Mouse (Mus musculus) adrenal gland, adult 2 months (tissue): ENCODE results near the gene Flywch1. TPM values are rescaled to one million over a fixed set of nuclear protein-coding genes. Genes with fewer than 3 reads are reported as not detected.
A peak's percentile ranks its signal among the peaks of the same experiment; 100 is the strongest.

ENCODE experiments used
- DNase-seq: peaks from one replicate; pipeline ENCODE4 v3.0.0; 2021
- long read RNA-seq: library from polyadenylated mRNA; stranded (forward); transcript quantifications from one replicate; pipeline ENCODE4 v2.0.0, GENCODE M21; 2021
- polyA plus RNA-seq: library from polyadenylated mRNA; depleted of rRNA; stranded (reverse); fragments of >200 nt; gene quantifications from 2 replicates; pipeline ENCODE4 v1.2.3, GENCODE M21; 2012; rRNA removed
- total RNA-seq, 2 experiments: library from RNA; stranded (reverse); gene quantifications; 2 replicates each; pipeline ENCODE4 v1.2.3; 2021

Gene Flywch1
- total RNA-seq (10 to 100 TPM; 61.8 to 85.0 TPM), polyA plus RNA-seq (45.8 and 49.3 TPM in 2 replicates)
- long read RNA-seq, partial matches to known transcripts, result 15 of 89 reads
- long read RNA-seq, other reads (novel, unspliced or antisense), result 67 of 89 reads

GRCm38 (mm10) chr17:23771284-23772218 lies at the start of gene Flywch1:
Gene Flywch1, minus strand, starts transcription at chr17:23771602.
- peak; percentile 98 for DNase-seq

- no peak for DNase-seq
Measured at GRCm38 (mm10) chr17:23820731-23821130, 49.3 kb upstream of the Flywch1 start.

DNA sequence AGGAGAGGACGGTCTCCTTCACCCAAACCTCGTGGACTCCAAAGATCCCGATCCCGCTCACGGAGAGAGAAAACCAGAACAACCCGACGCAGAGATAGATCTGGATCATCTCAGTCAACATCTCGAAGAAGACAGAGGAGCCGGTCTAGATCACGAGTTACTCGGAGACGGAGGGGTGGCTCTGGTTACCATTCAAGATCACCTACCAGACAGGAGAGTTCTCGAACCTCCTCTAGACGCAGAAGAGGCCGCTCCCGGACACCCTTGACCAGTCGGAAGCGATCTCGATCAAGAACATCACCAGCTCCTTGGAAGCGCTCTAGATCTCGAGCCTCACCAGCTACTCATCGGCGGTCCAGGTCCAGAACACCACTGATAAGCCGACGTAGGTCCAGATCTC lies 47.8 kb upstream of the Flywch1 start:
- DNase-seq, result no peak

DNA sequence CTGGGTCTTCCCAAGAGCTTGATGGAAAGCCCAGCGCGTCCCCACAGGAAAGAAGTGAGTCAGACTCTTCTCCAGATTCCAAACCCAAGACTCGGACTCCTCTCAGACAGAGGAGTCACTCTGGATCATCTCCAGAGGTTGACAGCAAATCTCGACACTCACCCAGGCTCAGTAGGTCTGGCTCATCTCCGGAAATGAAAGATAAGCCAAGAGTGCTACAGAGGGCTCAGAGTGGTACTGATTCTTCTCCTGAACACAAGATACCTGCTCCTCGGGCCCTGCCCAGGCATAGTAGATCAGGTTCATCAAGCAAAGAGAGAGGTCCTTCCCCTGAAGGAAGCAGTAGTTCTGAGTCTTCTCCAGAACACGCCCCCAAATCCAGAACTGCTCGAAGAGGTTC lies 47.2 kb upstream of the Flywch1 start:
- no peak for DNase-seq

DNA sequence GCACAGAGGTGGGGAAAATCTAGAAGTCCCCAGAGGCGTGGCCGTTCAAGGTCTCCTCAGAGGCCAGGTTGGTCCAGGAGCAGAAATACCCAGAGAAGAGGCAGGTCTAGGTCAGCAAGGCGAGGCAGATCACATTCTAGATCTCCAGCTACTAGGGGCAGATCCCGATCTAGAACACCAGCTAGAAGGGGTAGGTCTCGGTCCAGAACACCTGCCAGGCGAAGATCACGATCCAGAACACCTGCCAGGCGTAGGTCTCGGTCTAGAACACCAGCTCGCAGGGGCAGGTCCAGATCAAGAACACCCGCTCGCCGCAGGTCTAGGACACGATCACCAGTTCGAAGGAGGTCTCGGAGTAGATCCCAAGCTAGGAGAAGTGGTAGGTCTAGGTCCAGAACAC lies 44.2 kb upstream of the Flywch1 start:
- no peak for DNase-seq

DNA sequence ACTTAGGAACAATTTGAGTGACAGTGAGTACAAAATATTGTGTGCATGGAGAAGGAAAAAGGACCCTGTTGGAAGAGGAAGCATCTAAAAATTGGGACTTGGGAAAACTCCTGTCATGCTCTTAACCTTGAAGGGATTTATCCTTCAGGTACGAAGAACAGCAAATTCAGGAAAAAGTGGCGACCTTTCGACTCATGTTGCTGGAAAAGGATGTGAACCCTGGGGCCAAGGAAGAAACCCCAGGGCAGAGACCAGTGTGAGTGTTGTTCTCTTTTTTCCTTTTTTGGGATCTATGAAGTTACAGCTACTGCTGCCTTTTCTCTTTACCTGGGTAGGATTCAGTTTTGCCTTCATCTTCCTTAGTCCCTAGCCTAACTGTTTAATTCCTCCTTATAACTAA lies 36.5 kb upstream of the Flywch1 start:
- no peak for DNase-seq

- peak; percentile 66 for DNase-seq
Measured at GRCm38 (mm10) chr17:23806867-23807266, 35.5 kb upstream of the Flywch1 start.

- no peak for DNase-seq
Measured at GRCm38 (mm10) chr17:23804426-23805085, 33.2 kb upstream of the Flywch1 start.

- DNase-seq, result peak; percentile 88
Measured at GRCm38 (mm10) chr17:23803366-23804041, 32.1 kb upstream of the Flywch1 start.

DNA sequence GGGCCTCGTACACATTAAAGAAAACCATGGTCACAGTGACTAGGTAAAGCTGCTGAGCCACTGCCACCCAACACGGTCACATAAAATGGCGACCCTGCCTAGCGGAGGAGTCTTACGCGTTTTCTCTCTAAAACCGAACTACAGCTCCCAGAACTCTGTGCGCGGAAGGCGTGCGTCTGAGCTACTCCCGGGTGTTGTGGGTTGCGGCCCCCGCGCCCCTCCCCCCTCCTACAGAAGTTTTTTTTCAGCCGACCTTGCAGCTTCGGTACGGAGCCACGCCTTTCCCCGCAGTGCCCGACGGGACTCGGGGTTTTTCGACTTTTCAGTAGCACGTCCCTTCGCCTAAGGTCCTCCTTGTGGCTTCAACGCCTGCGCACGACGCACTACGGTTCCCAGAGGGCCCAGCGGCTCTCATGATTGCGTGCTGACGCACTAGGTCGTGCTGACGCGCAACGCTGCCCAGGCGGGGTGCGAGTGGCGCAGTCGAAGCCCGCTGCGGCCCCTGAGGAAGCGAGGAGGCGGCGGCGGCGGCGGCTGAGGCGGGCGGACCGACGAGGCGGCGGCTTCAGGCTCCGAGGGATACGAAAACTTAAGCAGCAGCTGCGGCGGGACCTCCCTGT lies 31.5 kb upstream of the Flywch1 start:
- DNase-seq, result peak; percentile 98

DNA sequence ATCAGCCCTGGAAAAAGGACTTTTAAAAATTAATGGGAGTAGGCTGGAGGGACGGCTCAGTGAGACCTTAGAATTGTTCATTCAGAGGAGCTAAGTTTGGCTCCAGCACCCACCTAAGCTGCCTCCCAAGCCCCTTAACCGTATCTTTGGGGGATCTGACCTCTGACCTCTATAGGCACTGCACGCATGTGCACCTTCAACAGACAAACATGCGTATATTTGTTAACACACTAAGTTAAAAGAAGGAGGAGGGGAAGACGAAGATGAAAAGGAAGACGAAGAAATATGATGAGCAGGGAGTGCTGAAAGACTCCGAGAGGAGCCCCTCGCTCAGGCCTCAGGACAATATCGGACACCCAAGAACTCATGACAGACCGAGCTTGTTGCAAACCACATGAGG lies 30.2 kb upstream of the Flywch1 start:
- peak; percentile 3 for DNase-seq

DNA sequence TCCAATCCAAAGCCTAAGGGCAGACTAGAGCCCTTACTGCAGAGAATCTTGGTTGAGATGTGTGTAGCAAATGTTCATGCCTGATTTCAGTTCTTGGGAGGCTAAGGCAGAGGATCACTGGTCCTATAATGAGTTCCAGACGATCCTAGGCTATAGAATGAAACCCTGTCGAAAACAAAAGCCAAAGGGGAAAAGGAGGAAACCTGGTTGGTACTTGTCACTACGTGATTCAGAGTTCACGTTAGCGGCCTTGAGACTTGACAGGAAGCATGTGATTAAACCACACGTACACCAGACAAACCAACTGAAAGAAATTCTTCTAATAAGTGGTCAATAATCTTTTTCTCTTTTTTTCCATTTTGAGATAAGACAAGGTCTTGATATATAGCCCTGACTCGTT lies 25.9 kb upstream of the Flywch1 start:
- no peak for DNase-seq

- DNase-seq, result no peak
Measured at GRCm38 (mm10) chr17:23795323-23795722, 23.9 kb upstream of the Flywch1 start.

DNA sequence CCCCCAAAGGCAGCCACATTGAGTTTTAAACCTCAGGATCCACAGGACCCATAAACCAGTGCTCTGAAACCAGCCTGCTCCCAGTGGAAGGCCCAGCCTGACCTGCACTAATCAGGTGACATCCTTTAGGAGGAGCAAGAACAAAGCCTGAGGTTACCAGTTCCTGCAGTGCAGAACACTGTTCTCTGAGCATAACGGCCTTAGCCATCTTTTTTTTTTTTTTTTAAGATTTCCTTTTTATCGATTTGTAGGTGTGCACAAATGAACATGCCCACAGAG lies 19.6 kb upstream of the Flywch1 start:
- DNase-seq, result no peak

DNA sequence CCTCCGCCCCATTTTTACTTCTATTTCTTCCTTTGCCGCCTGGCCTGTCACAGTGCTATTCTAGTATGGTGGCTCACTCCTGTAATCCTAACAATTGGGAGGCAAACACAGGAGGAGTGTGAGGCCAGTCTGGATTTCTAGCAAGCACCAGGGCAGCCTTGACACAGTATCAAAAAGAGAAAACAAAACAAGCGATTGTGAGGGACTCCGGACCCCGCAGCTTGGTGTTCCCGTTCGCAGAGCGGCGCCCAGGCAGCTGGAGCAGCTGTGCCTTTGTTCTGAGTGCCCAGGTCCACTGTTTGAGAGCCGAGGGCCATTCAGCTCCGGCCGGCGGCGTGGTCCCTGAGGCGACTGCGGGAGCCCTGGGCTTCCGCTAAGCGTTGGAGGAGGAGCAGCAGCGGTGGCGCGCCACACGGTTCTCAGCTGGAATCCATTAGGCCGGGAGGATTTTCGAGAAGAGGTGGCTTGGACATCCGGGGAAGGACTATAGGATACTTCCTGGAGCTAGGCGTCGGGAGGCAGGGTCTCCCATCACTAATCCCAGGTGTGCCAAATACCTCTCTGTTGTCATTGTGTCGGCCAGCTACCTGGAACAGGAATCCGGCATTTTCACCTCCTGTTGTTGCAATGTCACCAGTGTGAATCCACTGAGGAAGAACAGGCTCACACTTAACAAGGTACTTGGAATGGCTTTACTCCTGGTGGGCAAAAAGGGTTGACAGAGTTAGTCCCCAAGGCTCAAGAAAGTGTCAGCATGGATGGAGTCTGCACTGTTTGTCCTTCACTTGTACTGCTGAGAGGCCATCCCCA lies 19.1 kb upstream of the Flywch1 start, which contains the start of gene Srrm2:
Gene Srrm2, plus strand, starts transcription at position 264 of the 810 bp plus-strand sequence.
- peak; percentile 83 for DNase-seq

- DNase-seq, result no peak
Measured at GRCm38 (mm10) chr17:23789749-23790268, 18.4 kb upstream of the Flywch1 start.

DNA sequence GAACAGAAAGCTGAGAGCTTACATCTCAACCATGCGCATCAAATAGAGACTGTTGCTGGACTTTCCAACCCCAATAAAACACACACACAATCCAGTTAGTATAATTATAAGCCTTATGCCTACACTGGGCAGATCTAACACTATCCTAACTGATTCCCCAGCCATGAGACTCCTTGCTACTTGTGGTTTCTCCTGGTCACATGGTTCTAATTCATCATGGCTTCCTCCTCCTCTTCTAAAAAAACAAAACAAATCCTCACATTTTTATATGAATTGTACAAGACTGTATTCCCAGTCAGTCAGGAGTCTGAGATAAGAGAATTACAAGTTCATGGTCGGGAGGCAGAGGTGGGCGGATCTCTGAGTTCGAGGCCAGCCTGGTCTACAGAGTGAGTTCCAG lies 17.6 kb upstream of the Flywch1 start:
- no peak for DNase-seq

GRCm38 (mm10) chr17:23786510-23786931 lies 15.1 kb upstream of the Flywch1 start:
- DNase-seq, result peak; percentile 27

DNA sequence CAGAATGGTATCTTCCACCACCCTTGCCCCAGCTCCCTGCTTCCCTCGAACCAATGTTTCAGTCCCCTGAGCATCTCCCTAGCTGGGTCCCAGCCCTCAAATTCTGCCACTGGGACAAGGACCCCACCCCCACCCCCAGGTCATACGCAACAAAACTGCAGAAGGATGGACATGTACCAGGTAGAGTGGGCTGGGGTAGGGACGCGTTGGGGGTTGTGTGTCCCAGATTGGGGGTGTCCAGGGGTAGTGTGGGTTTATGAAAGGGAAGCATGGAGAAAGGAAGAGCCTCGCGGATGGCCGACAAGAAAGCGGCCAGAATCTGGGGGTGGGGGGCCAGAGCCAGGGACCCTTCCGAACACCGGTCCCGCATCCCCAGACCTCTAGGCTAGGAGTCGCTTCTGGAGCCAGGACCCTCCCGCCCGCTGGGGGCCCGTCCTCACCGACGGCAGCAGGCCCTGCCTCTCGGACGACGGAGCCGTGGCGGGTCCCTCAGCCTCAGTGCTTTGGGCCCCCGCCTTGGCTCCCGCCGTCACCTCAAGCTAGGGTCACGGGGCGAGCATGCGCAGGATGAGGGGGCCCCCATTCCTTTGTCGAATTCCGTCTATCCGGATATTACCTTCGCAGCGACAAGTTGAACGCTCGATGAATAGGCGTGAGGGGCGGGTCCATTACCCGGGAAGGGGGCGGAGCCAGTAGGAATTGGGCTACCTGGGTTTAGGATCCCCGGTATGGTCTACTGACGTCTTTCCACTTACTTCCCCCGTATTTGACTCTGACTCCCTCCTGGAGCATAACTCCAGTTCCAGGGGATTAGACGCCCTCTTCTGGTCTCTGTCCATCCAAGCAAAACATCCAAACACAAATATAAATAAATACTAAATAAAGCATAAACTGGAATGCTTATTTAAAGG lies 14.4 kb upstream of the Flywch1 start, which contains the start of gene Flywch2:
Gene Flywch2, minus strand, starts transcription at position 521 of the 911 bp plus-strand sequence.
- peak; percentile 83 for DNase-seq

GRCm38 (mm10) chr17:23783352-23783751 lies 11.9 kb upstream of the Flywch1 start:
- DNase-seq, result no peak
